Mouse (Mus musculus): ENCODE data around the gene Gpd1l.

DNA sequence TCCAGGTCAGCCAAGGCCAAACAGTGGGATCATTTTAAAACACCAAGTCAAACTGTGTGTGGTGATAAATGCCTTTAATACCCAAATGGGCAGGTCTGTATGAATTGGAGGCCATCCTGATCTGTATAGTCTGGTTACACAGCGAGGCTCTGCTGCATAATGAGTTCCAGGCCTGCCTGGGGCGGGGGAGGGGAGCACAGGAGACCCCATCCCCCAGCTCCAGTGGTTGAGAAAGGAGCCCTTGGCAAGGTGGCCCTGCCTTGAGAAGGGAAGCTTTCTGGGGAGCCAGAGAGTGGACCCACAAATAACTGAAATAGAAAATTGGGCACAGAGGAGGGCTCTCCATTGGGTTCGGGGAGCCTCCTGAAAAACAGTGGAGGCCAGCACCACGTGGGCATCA, 1.5 kb upstream of the Gpd1l start:
- no peak for TF ChIP-seq EP300 (IDR thresholded peaks at IDR 0.05; ENCODE audit: low read depth)
- TF ChIP-seq CTCF (IDR thresholded peaks at IDR 0.05; ENCODE audit: low read depth), result no peak
